Mouse (Mus musculus): ENCODE results near the gene Hdac7.

Hdac7 gene

DNA sequence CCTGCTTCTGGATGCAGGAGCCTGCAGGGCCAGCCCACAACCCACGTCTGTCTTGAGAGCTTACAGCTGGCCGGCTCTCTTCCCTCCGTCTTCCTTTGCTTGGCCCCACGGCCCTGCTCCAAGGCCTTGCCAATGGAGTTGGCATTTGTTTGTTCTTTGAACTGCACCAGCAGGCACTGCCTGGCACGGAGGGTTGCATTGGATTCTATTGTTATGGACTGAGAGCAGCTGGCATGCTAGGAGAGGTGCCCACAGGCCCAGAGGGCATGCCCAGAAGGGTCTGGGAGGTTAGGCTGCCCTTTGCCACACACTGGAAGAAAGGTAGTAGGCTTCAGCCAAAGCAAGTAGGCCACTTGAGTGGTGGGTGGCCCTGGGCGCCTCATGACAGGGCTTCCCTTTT is 55.5 kb downstream of the Hdac7 start:
- no peak for DNase-seq (ENCODE audit: low spot score)

GRCm38 (mm10) chr15:97787799-97788667 is 56.3 kb downstream of the Hdac7 start:
- DNase-seq (ENCODE audit: low spot score) = no peak

DNA sequence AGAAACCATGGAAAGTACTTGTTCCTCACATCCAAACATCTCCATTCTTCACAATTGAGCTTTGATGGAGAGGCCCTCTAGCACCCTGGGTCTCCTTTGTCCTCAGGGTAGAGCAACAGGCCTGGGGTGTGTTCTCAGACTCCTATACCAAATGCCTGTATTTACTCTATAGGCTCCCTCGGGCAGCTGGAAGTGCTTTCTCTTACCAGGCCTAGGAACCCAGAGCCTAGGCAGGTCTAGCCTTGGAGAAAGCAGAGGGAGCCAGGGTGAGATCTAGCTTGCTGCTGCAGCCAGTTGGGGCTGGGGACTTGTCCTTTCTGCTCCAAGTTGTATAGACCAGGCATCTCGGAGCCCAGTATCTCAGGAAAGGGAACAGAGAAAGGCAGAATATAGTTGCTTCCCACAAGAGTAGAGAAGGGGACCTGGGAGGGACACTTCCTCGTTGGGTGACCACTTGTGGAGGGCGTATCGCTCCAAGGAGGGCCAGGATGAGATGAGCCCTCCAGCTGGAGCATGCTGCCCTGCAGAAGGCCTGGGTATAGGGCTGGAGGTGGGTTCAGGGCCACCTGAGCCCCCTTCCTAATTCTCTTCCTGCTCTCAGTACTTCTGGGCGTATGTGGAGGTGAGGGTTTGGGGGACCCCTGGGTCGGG is 57.0 kb downstream of the Hdac7 start:
- no peak for DNase-seq (ENCODE audit: low spot score)

DNA sequence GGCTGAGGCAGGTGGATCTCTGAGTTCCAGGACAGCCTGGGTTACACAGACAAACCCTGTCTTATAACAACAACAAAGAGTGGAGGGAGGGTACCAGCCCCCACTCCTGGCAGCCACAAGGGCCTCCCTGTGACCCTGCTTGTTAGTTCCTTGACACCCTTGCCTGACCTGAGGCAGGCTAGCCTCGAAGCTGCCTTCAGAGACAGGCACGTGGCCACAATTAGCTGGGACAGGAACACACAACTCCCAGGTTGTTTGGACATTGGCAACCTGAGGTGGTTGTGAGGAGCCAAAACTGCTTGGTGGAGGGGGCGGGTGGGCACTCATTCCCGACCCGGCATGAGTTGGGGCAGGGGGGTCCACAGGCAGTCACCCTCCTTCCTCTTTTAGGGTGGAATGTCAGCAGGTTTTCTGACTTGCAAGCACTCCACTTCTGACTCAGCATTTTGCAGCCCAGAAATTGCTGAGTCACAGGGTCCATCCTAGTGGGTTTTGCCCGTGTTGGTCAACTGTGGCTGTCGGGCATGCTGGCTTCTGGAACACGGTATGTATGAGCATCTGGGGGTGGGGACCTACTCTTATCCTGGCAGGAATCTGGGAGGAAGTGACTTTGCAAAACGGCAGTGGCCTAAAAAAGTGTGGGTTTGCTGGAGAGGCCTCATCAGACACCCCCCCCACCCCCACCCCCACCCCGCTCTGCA is 57.7 kb downstream of the Hdac7 start:
- no peak for DNase-seq (ENCODE audit: low spot score)

GRCm38 (mm10) chr15:97785731-97786411 is 58.4 kb downstream of the Hdac7 start:
- DNase-seq (ENCODE audit: low spot score) = no peak

GRCm38 (mm10) chr15:97784561-97785161 is 59.6 kb downstream of the Hdac7 start:
- no peak for DNase-seq (ENCODE audit: low spot score)

- DNase-seq (ENCODE audit: low spot score) = peak; percentile 80
These were observed 60.2 kb downstream of the Hdac7 start for GRCm38 (mm10) chr15:97784092-97784559.

DNA sequence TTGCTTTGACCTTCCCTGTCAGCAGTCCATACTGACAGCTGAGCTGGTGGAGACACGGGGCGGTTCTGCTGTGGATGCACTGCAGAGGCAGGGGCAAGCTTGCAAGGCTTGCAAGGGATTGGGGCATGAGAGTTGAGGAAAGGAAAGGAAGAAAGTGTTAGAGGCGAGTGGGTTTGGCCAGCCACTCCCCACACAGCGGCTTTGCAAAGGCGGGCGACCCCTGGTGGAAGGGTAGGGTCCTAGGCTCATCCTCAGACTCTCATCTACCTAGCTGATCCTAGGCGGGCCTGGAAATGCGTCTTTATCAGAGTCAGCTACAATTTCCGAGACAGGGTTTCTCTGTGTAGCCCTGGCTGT is 61.6 kb downstream of the Hdac7 start:
- peak; percentile 53 for DNase-seq (ENCODE audit: low spot score)

DNA sequence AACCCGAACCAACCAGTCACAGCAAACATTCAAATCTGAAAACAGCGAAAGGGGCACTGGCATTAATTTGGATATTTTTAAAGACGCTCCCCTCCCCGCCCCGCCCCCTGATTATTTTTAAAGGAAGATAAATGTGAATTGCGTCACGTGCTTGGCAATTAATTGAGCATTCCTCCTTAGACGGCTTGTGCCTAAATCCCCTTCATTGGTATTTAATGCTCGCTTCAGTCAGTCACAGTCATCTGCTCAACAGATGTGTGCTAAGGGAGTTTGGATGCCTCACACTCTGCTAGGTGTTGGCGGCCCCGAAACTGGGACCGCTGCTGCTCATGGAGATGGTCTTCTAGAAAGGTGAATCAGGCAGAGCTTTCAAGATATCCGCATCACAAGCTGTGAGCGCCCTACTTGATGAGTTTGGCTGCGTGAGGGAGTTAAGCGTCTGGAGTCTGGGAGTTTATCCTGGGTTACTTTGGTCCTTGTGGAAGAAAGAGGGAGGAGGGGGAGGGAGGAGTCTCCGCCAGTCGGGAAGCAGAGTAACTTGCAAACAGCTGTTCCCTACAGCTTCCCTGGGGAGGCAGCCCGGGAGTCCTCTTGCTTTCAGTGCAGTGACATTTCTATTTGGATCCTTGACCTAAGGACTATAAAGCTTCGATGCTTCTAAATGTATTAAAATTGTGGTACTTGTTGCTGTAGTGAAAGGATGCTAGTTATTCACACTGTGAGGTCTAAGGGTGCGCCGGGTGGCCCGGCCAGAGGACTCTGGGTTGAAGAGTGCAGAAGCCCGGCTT is 62.1 kb downstream of the Hdac7 start:
- no peak for DNase-seq (ENCODE audit: low spot score)

DNA sequence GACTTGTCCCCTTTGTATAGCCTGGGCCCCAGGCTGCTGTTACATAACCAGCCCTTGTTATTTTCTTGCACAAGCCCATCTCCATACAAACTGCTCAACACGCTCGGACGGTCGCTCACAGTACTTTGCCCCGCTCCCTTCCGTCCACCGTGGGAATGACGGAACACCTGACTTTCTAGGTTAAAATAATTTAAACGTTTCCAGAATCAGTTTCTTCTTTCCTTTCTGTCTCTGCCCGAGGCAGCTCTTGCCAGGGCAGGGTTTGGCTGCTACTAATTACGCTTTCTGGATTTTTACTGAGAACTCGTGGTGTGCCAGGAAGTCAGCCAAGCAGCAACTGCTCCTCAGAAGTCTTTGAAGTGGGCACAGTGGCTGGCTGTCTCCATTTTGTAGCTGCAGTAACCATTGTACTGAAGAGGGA is 63.7 kb downstream of the Hdac7 start:
- DNase-seq (ENCODE audit: low spot score) = no peak

DNA sequence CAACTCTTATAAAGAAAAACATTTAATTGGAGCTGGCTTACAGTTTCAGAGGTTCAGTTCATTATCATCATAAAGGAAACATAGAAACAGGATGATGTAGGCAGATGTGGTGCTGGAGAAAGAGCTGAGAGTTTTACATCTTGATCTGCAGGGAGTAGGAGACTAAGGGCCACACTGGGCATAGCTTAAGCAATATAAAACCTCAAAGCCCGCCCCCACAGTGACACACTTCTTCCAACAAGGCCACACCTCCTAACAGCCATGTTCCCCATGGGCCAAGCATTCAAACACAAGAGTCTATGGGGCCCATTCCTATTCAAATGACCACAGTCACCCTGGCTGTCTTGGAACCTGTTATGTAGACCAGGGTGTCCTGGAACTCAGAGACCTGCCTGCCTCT is 64.7 kb downstream of the Hdac7 start:
- DNase-seq (ENCODE audit: low spot score) = no peak

GRCm38 (mm10) chr15:97778311-97779098 is 65.8 kb downstream of the Hdac7 start, which contains the start of gene Slc48a1:
Slc48a1 (plus strand) TSS chr15:97778520.
- no peak for DNase-seq (ENCODE audit: low spot score)

- DNase-seq (ENCODE audit: low spot score) = no peak
These were observed 67.4 kb downstream of the Hdac7 start for GRCm38 (mm10) chr15:97776919-97777318.

DNA sequence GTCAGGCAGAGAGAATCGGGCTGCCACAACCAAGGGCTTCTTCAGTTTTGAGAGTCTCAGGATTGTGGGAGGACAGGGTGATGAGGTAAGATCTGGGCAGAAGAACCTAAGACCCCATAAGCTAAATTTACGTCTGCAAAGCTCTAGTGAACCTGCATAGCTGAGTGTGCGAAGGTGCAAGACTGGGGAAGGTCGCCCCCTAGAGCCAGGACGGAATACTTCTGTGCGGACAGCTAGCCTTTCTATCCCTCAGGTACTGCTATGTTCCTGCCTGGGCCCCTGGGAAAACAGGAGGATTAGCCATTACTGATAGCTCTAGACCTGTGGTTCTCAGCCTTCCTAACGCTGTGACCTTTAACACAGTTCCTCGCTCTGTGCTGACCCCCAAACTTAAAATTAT is 67.8 kb downstream of the Hdac7 start:
- no peak for DNase-seq (ENCODE audit: low spot score)

DNA sequence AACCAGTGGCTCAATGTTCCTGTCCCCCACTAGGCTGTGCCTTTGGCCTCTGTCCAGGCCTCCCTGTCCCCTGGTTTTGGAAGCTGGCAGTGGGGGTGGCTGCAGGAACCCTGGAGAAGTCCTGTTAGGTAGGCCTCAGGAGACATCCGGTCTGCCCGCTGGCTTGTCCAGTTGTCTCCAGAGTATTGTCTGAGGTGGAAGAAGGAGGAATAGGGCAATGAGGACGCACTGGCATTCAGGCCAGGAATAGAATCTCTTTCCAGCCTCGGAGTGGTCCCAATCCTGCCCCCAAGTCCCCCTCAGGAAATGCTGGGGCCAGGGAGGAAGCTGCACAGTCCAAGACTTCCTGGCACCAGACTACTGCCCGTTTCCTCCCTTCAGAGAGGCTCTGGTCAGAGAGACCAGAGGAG is 70.3 kb downstream of the Hdac7 start:
- DNase-seq (ENCODE audit: low spot score) = no peak

DNA sequence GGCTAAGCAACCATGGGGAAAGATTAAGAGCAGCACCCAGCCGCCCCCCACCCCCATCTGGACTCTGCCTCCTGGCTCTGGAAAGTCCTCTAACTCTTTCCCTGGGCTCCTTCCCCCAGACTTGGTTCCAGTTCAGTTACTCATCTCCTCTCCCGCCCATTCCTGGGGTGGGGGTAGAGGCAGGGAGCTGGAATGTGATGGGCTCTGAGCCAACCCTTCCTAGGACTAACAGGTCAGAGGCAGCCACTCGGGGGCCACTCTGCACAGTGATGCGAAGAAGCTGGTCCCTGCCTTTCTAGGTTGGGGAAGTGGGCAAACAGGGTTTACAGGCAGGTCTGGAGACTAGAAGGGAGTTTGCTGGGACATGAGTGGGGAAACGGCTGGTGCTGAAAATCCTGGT is 71.2 kb downstream of the Hdac7 start:
- DNase-seq (ENCODE audit: low spot score) = peak; percentile 52

GRCm38 (mm10) chr15:97770280-97770679 is 74.0 kb downstream of the Hdac7 start:
- DNase-seq (ENCODE audit: low spot score) = no peak

DNA sequence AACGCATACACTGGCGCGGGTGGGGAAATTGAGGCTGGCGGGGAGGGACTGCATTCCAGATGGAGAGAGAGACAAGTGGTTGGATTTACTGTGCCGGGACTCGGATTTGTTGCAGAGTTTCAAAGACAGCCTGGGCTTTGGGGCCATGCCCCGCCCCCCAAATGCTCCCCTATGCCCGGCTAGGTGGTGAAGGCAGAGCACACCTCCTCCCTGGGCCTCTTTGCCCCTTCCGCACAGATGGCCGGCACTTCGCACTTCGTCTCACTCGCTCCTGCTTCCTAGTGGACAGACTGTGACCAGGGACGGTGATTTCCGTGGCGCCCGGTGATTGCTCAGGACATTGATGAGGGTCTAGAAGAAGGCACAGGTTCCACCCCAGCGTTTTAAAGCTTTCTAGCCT is 76.1 kb downstream of the Hdac7 start:
- no peak for DNase-seq (ENCODE audit: low spot score)

- peak; percentile 67 for DNase-seq (ENCODE audit: low spot score)
These were observed 76.8 kb downstream of the Hdac7 start, which contains the start of gene Rapgef3 for GRCm38 (mm10) chr15:97767280-97768186. Rapgef3 (minus strand) TSS chr15:97767972.
